Mouse (Mus musculus): ENCODE results near the gene Gsdme. TPM values are rescaled to one million over a fixed set of nuclear protein-coding genes. Genes with fewer than 3 reads are reported as not detected.

Gsdme gene
- total and polyA plus RNA-seq, 3 experiments = 0.27 to 1.5 TPM; not detected in 1

- no peak overlapping the region for H3K27ac ChIP-seq (ENCODE audit: control insufficient read depth, low read depth, low read length)
- H3K4me1 ChIP-seq (ENCODE audit: control insufficient read depth in 1 of 2, insufficient read depth in 2 of 2, low read length in 2 of 2) = peaks cover 4 to 8% of the 10 kb centered on the region in 2 experiments; a peak in 3 of 4 replicates
- H3K9me3 ChIP-seq (replicated peaks; ENCODE audit: insufficient read depth, low read length) = no peaks in the 10 kb centered on the region
- peak; percentile 86 for DNase-seq (ENCODE audit: low read depth, low spot score)
- H3K4me3 ChIP-seq (ENCODE audit: control insufficient read depth in 1 of 2, insufficient read depth in 1 of 2, low read depth in 2 of 2, low read length in 2 of 2) = no peak overlapping the region
- H3K9ac ChIP-seq (ENCODE audit: control insufficient read depth, low read depth, low read length, poor library complexity, severe bottlenecking) = no peak overlapping the region
- TF ChIP-seq TBP (IDR thresholded peaks at IDR 0.05; ENCODE audit: low read depth, low read length) (peak; percentile 47; the same call in 1 of the 2 replicates), POLR2A (IDR thresholded peaks at IDR 0.05; ENCODE audit: control insufficient read depth in 1 of 2, insufficient read depth in 1 of 2, low read depth in 1 of 2, low read length in 2 of 2, poor library complexity in 1 of 2) (no peak), EP300 (IDR thresholded peaks at IDR 0.05; ENCODE audit: low read depth in 1 of 2, low read length in 2 of 2) (peak in 1 of 2 experiments; percentile 45; a peak in 1 of 4 replicates), MEF2A (IDR thresholded peaks at IDR 0.05; ENCODE audit: extremely low read depth, insufficient replicate concordance, low read depth, low read length, poor library complexity, severe bottlenecking) (no peak), ETS1 (IDR thresholded peaks at IDR 0.05; ENCODE audit: low read depth, low read length) (peak; percentile 82), MAZ (IDR thresholded peaks at IDR 0.05; ENCODE audit: low read depth, low read length) (no peak), MAX (IDR thresholded peaks at IDR 0.05; ENCODE audit: low read length) (0 out of 2 replicates have a peak, but pooled peaks have one; percentile 45), ZKSCAN1 (IDR thresholded peaks at IDR 0.05; ENCODE audit: low read depth, low read length) (no peak), CHD1 (IDR thresholded peaks at IDR 0.05; ENCODE audit: low read depth, low read length) (no peak), NELFE (IDR thresholded peaks at IDR 0.05; ENCODE audit: low read depth, low read length) (no peak), TCF12 (IDR thresholded peaks at IDR 0.05; ENCODE audit: low read depth, low read length) (no peak), SIN3A (IDR thresholded peaks at IDR 0.05; ENCODE audit: low read length) (peak; percentile 71)
- no peaks in the 10 kb centered on the region for H3K79me2 ChIP-seq (ENCODE audit: control insufficient read depth, insufficient read depth, low read length, poor library complexity)
- H3K36me3 ChIP-seq (ENCODE audit: control insufficient read depth in 1 of 2, insufficient read depth in 2 of 2, low read length in 2 of 2) = peaks cover 0 to 7% of the 10 kb centered on the region in 2 experiments; a peak in 2 of 4 replicates
- no peaks in the 10 kb centered on the region; a peak in 1 of 4 replicates for H3K27me3 ChIP-seq (ENCODE audit: control insufficient read depth in 1 of 2, insufficient read depth in 2 of 2, low read length in 2 of 2)
Observed at GRCm38 (mm10) chr6:50252690-50253089, 11.0 kb downstream of the Gsdme start.

- no peak for DNase-seq (ENCODE audit: low read depth, low spot score)
- no peaks in the 10 kb centered on the region; a peak in 1 of 4 replicates for H3K27me3 ChIP-seq (ENCODE audit: control insufficient read depth in 1 of 2, insufficient read depth in 2 of 2, low read length in 2 of 2)
- TF ChIP-seq RCOR1 (IDR thresholded peaks at IDR 0.05; ENCODE audit: low read depth, low read length) (peak; percentile 13; the same call in 1 of the 2 replicates), MYB (IDR thresholded peaks at IDR 0.05; ENCODE audit: low read depth, low read length) (no peak), GATA1 (IDR thresholded peaks at IDR 0.05; ENCODE audit: low read depth, low read length) (peak; percentile 34; the same call in 1 of the 2 replicates), POLR2AphosphoS5 (IDR thresholded peaks at IDR 0.05; ENCODE audit: borderline replicate concordance, low read depth, low read length) (no peak), EP300 (IDR thresholded peaks at IDR 0.05; ENCODE audit: low read depth in 1 of 2, low read length in 2 of 2) (peak; percentile 11 to 31; a peak in 2 of 4 replicates), CHD2 (IDR thresholded peaks at IDR 0.05; ENCODE audit: low read length) (no peak)
- H3K9me3 ChIP-seq (replicated peaks; ENCODE audit: insufficient read depth, low read length) = no peaks in the 10 kb centered on the region
- peaks cover 0 to 14% of the 10 kb centered on the region in 2 experiments; a peak in 2 of 4 replicates for H3K36me3 ChIP-seq (ENCODE audit: control insufficient read depth in 1 of 2, insufficient read depth in 2 of 2, low read length in 2 of 2)
- H3K9ac ChIP-seq (ENCODE audit: control insufficient read depth, low read depth, low read length, poor library complexity, severe bottlenecking) = no peak overlapping the region
- H3K27ac ChIP-seq (ENCODE audit: control insufficient read depth, low read depth, low read length) = no peak overlapping the region
- peaks cover 2 to 18% of the 10 kb centered on the region in 2 experiments; a peak in 3 of 4 replicates for H3K4me1 ChIP-seq (ENCODE audit: control insufficient read depth in 1 of 2, insufficient read depth in 2 of 2, low read length in 2 of 2)
- H3K4me3 ChIP-seq (ENCODE audit: control insufficient read depth in 1 of 2, insufficient read depth in 1 of 2, low read depth in 2 of 2, low read length in 2 of 2) = no peak overlapping the region
- H3K79me2 ChIP-seq (ENCODE audit: control insufficient read depth, insufficient read depth, low read length, poor library complexity) = no peaks in the 10 kb centered on the region
Observed at GRCm38 (mm10) chr6:50247791-50248190, 15.9 kb downstream of the Gsdme start.

Data from MEL (cell line).